In the genomic region with DNA sequence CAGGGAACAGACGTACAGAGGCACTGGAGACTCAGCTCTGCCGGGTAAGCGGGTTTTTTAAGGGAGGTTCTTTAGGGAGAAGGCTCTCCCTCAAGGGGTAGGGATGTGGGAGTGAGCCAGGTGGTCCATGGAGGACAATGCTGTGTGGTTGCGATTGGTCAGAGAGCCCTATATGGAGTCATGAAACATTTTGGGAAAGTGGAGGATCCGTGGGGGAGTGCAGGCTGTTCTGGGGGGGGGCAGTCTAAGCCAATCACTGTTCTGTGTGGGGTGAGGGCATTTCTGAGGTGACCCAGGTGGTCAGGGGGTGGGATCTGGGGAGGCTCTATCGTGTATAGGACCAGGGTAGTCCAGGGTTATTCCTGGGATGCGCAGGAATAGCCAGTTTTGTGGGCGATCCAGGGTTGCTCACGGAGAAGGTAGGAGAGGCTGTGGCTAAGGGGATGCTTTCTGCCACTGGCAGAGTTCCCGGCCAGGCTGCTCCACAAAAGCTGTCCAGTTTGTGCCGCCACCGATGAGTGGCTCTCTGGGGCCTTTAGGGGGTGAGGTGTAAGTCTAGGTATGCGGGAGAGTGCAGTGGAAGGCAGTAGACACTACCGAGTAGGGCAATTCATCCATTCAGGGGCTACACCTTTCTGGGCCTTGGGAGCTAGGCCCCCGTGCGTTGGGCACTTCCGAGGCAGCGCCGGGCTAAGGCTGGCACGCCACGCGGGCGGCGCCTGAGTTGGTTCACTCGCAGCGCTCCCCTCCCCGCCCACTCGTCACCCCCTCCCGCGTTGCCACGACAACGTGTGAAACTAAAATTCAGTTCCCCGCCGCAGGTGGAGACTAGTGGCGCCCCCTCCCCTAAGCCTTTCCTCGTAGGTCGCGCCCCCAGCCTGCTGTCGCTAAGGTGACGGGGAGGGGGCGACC, we compare ENCODE assay signal across 8 mouse cellular contexts. TPM values are rescaled to one million over a fixed set of nuclear protein-coding genes. Genes with fewer than 3 reads are reported as not detected.
DNase-seq lines count a peak whose midpoint lies in the region; ATAC-seq and TF ChIP-seq lines count a peak whose summit lies in the region.

No protein-coding gene starts in this region.

- 4% methylated on average over 41 of the region's 41 CpGs for WGBS in embryonic facial prominence, embryonic 15.5 days
- 3% methylated on average over 41 of the region's 41 CpGs for WGBS in hindbrain, embryonic 10.5 days
- WGBS in lung, postnatal 0 days, result 3% methylated on average over 39 of the region's 41 CpGs

- H3K4me1 ChIP-seq in embryonic facial prominence, embryonic 15.5 days, result peaks cover 17% of the 10 kb centered on the region
- peaks cover 54% of the 10 kb centered on the region for H3K4me1 ChIP-seq in hindbrain, embryonic 10.5 days (replicated peaks)
- H3K4me1 ChIP-seq in lung, postnatal 0 days (ENCODE audit: insufficient read depth, low read depth, low read length), result no peaks in the 10 kb centered on the region

- TF ChIP-seq CTCF in lung, postnatal 0 days (IDR thresholded peaks at IDR 0.05), result no peak

- peak; percentile 53 for DNase-seq in 416B (ENCODE audit: low read depth)
- peak; percentile 42 for DNase-seq in ZHBTc4 (ENCODE audit: low read depth, low spot score)
- peak; percentile 45 for DNase-seq in hindbrain, embryonic 10.5 days (ENCODE audit: low spot score)
- peak; percentile 81 for DNase-seq in layer of hippocampus, postnatal 36 days
- peak; percentile 34 for DNase-seq in lung, postnatal 0 days (ENCODE audit: low spot score)
- DNase-seq in retina, postnatal 7 days (ENCODE audit: low read depth, low spot score), result peak; percentile 16
- no peak for DNase-seq in testis, postnatal 10 days (ENCODE audit: low spot score)

- ATAC-seq in embryonic facial prominence, embryonic 15.5 days (ENCODE audit: insufficient number of reproducible peaks, low FRiP score, low TSS enrichment, low read depth), result no peak
- peak; percentile 36 for ATAC-seq in lung, postnatal 0 days

- no peaks in the 10 kb centered on the region for H3K9me3 ChIP-seq in embryonic facial prominence, embryonic 15.5 days (replicated peaks)
- no peaks in the 10 kb centered on the region for H3K9me3 ChIP-seq in hindbrain, embryonic 10.5 days
- H3K9me3 ChIP-seq in lung, postnatal 0 days (ENCODE audit: low read length), result no peaks in the 10 kb centered on the region

- no peak overlapping the region; the same call in 1 of the 2 replicates for H3K27ac ChIP-seq in embryonic facial prominence, embryonic 15.5 days (replicated peaks)
- peak overlapping the region; percentile 92 for H3K27ac ChIP-seq in hindbrain, embryonic 10.5 days
- peak overlapping the region; percentile 89 for H3K27ac ChIP-seq in lung, postnatal 0 days (ENCODE audit: low read length)

- H3K27me3 ChIP-seq in embryonic facial prominence, embryonic 15.5 days, result peaks cover 17% of the 10 kb centered on the region; the same call in 1 of the 2 replicates
- peaks cover 60% of the 10 kb centered on the region for H3K27me3 ChIP-seq in hindbrain, embryonic 10.5 days (ENCODE audit: insufficient read depth, poor library complexity, severe bottlenecking)
- peaks cover 8% of the 10 kb centered on the region; the same call in 1 of the 2 replicates for H3K27me3 ChIP-seq in lung, postnatal 0 days (replicated peaks; ENCODE audit: insufficient read depth, low read length)

- no peak for TF ChIP-seq EP300 in lung, postnatal 0 days (IDR thresholded peaks at IDR 0.05)

- H3K9ac ChIP-seq in embryonic facial prominence, embryonic 15.5 days, result peak overlapping the region; percentile 50
- peak overlapping the region; percentile 51 for H3K9ac ChIP-seq in lung, postnatal 0 days (replicated peaks; ENCODE audit: low read depth)

- H3K4me2 ChIP-seq in embryonic facial prominence, embryonic 15.5 days (replicated peaks), result peak overlapping the region; percentile 95
- peak overlapping the region; percentile 94 for H3K4me2 ChIP-seq in lung, postnatal 0 days (replicated peaks; ENCODE audit: low read depth, low read length)

- H3K36me3 ChIP-seq in embryonic facial prominence, embryonic 15.5 days, result 0 out of 2 replicates have a peak, but pooled peaks cover under 1% of the 10 kb centered on the region
- peaks cover 8% of the 10 kb centered on the region for H3K36me3 ChIP-seq in hindbrain, embryonic 10.5 days
- no peaks in the 10 kb centered on the region for H3K36me3 ChIP-seq in lung, postnatal 0 days (ENCODE audit: insufficient read depth, low read length)

- peak overlapping the region; percentile 75 for H3K4me3 ChIP-seq in embryonic facial prominence, embryonic 15.5 days (replicated peaks)
- H3K4me3 ChIP-seq in hindbrain, embryonic 10.5 days, result peak overlapping the region; percentile 80
- peak overlapping the region; percentile 63 for H3K4me3 ChIP-seq in lung, postnatal 0 days (ENCODE audit: low read depth, low read length)

RNA-seq across cellular contexts. Expression of a gene that starts 1.1 kb away (rescaled TPM):
- polyA plus RNA-seq in embryonic facial prominence, embryonic 15.5 days (2015; fragmentation: Nextera tagmentation; extraction: Ambion mirVana), result 2.3 and 3.0 TPM in 2 replicates
- 2.8 and 3.5 TPM in 2 replicates for polyA plus RNA-seq in hindbrain, embryonic 10.5 days (2016; fragmentation: Nextera tagmentation; extraction: Ambion mirVana)
- total RNA-seq in layer of hippocampus, postnatal 36 days (2021), result 100 to 1,000 TPM; 244 to 255 TPM
- 1.8 and 2.2 TPM in 2 replicates for polyA plus RNA-seq in lung, postnatal 0 days (2015; fragmentation: Nextera tagmentation; extraction: Ambion mirVana)

RNA-seq across cellular contexts. Expression of a gene that starts 21.1 kb away (rescaled TPM):
- 27.8 and 30.1 TPM in 2 replicates for polyA plus RNA-seq in embryonic facial prominence, embryonic 15.5 days (2015; fragmentation: Nextera tagmentation; extraction: Ambion mirVana)
- 14.3 and 14.8 TPM in 2 replicates for polyA plus RNA-seq in hindbrain, embryonic 10.5 days (2016; fragmentation: Nextera tagmentation; extraction: Ambion mirVana)
- total RNA-seq in layer of hippocampus, postnatal 36 days (2021), result 10 to 100 TPM; 28.6 to 30.6 TPM
- 22.4 and 23.3 TPM in 2 replicates for polyA plus RNA-seq in lung, postnatal 0 days (2015; fragmentation: Nextera tagmentation; extraction: Ambion mirVana)

RNA-seq across cellular contexts. Expression of a gene that starts 44.6 kb away (rescaled TPM):
- polyA plus RNA-seq in embryonic facial prominence, embryonic 15.5 days (2015; fragmentation: Nextera tagmentation; extraction: Ambion mirVana), result 3.4 and 4.9 TPM in 2 replicates
- polyA plus RNA-seq in hindbrain, embryonic 10.5 days (2016; fragmentation: Nextera tagmentation; extraction: Ambion mirVana), result 22.2 and 40.3 TPM in 2 replicates
- 100 to 1,000 TPM; 248 to 284 TPM for total RNA-seq in layer of hippocampus, postnatal 36 days (2021)
- 0.06 and 0.14 TPM in 2 replicates for polyA plus RNA-seq in lung, postnatal 0 days (2015; fragmentation: Nextera tagmentation; extraction: Ambion mirVana)
